Mouse (Mus musculus) thymus, postnatal 0 days (tissue): Measurements from ENCODE around the gene Gstt1. TPM values are rescaled to one million over a fixed set of nuclear protein-coding genes. Genes with fewer than 3 reads are reported as not detected.
"Not testable (repeated sequence)": the region's sequence is repeated elsewhere in the genome, so short reads cannot be mapped to it uniquely, and the experiment has no call there.

ENCODE experiments used
- DNase-seq: peaks from one replicate; pipeline ENCODE4 v3.0.0-alpha.2; 2015; ENCODE audit warnings: low spot score
- polyA plus RNA-seq: library from polyadenylated mRNA; unstranded; fragments of >200 nt; fragmentation: Nextera tagmentation; extraction: Ambion mirVana; gene quantifications from 2 replicates; pipeline ENCODE4 v1.2.1, GENCODE M21; 2015

Gene Gstt1
- polyA plus RNA-seq, 1 experiment from 2014 or later, result 2.2 TPM

DNA sequence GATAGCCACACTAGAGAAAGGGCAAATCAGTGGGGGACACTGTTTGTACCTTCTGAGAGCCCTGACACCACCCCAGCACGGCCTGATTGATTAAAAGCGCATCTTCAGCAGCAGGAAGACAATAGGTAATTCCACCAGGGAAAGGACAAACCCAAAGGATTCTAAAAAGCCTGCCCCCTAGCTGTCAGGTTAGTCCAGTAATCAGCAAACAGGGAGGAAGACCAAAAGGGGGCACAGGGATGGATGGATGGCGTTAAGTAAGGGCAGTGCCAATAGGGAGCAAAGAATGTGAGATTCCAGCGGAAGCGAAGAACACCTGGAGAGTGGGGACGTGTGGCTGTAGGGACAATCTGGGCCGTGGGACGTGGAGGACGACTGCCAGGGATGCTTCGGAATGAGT, 20.3 kb upstream of the Gstt1 start:
- no peak for DNase-seq

DNA sequence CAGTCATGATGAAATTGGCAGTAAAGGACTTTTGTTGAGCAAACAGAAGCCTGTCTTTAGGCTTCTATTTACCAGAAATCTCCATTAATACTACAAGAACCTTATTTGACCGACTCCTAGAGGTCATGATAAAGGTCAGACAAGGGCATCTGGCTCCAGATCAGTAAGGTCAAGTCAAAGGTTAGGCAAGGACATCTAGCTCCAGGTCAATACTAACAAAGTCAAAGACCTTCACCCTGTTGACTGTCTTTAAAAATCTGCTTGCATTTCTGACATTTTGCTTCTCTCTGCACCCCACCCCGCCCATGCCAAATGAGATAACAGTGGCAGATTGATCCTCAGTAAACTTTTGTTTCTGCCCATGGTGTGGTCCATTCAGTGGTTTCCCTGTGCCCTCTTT, 5.8 kb upstream of the Gstt1 start:
- DNase-seq, result no peak

DNA sequence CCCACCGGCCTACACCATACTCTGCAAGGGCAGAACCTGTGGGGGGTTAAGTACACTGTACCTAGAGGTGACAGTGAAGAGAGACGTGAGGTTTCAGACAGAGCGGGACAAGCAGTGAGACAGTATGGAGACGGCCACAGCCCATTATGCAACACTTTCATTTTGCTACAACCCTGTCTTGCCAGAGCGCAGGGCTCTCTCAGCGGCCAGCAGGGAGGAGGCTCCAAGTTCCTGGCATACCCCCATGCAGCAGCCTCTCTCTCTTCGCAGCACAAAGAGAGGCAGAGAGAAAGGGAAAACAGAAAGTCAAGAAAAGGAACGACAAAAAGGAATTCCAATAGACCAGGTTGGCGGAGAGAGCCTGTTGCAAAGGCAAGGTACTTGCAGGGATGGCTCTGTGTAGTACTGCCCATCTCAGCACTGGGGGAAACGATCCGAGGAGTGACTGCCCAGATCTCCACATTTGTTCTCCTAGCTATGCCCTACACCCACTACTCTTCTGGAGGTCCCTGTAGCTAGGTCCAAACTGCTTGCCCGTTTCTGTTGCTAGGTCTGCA, 687 bp downstream of the Gstt1 start:
- DNase-seq, result peak; percentile 13

DNA sequence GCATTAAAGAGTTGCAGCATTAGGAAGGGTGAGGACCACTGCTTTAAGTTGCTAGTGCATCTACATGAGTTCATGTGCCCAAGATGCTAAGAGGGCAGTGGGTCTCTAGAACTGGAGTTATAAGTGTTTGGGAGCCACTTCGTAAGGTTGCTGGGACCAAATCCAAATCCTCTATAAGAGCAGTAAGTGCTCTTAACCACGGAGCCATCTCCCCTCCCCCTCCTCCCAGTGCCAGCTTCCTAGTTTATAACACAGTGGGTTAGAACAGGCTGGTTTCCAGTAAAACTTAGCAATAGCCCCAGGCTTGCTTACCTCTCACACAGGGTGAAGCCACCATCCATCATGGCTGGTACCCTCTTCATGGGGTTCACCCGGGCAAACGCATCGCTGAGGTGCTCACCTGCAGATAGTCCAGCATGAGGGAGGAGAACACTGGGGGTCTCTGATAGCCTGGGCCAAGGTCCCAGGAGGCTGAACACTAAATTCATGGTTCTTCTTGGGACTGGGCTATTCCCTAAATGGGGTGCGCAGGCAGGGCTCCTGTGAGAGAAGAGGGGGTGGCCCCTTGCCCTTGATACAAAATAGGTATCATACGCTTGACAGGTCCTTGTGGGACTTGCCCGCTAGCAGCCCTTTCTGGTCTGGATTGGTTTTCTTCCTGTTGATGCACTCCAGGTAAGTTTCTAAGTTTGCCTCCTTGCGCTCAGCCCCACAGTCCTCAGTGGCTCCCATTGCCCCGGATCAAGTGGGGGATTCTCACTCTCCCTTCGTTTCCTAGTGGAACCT, 1.5 kb downstream of the Gstt1 start:
- no peak for DNase-seq

DNA sequence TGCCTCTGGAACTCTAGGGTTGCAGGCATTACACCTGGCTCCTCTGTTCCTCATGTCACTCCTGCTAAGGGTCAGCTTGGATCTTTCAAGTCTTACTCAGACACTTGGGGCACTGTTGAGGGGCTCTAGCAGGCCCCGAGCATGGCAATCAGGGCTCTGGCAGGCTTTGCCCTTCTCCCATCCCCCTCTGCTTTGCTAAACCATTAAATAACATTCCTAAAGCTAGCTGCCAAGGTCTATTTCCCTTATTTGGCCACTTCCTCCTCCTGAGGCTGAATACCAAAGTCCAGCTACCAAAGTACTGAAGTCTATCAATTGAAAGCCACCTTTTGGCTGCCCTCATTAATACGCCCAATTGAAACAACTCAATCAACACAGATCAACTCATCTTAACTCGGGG, 3.5 kb downstream of the Gstt1 start:
- no peak for DNase-seq

DNA sequence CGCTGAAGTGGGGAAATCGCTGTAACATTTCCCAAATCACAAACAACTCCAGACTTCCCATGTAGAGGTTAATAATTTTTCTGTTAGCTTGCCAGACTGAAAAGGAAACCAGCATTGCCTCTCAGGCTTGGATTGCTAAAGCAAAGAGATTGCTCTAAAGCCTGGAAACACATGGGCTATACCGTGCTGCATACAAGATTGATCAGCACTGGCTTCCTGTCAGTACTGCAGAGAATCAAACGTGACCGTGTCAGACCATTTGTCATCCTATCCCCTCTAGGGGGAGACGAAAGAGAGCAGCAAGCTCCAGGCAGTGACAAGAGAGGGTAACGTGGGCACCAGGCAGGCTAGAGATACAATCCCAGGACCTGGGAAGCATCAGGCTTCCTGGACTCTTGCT, 7.6 kb downstream of the Gstt1 start:
- peak; percentile 26 for DNase-seq

DNA sequence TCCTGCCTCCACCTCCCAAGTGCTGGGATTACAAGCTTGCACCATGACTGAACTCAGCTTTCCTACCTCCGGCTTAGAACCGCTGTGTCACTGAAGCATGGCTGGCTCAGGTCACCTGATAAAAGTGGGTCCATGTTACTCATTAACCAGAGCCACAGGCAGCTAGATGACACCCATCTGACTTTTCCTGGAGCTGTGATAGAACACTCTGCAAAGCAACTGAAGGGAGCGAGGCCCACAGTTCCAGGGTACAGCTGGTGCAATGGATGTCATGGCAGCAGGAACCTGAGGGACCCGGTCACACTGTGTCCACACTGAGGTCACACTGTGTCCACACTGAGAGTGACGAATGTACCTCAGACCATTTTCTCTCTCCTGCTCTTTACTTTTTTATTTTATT, 8.5 kb downstream of the Gstt1 start:
- no peak for DNase-seq

- DNase-seq, result no peak
These were observed 9.2 kb downstream of the Gstt1 start for GRCm38 (mm10) chr10:75789081-75789735.

GRCm38 (mm10) chr10:75788277-75788676, 10.1 kb downstream of the Gstt1 start:
- DNase-seq, result no peak

DNA sequence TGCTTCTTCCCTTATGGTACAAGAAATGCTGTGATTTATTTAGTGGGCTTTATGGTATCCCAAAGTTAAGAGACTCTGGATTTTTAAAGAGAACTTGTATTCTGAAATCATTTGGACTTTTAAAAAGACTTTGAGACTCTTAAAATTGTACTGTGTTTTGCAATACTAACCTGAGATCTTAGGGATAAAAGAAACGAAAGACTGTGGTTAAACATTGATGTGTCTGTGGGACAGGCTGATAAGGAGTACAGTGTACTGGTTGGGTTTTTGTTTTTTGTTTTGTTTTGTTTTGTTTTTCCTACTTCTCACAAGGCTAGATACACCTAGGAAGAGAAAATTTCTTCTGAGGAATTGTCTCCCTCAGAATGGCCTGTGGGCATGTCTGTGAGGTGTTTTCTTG, 12.9 kb downstream of the Gstt1 start:
- DNase-seq, result no peak

DNA sequence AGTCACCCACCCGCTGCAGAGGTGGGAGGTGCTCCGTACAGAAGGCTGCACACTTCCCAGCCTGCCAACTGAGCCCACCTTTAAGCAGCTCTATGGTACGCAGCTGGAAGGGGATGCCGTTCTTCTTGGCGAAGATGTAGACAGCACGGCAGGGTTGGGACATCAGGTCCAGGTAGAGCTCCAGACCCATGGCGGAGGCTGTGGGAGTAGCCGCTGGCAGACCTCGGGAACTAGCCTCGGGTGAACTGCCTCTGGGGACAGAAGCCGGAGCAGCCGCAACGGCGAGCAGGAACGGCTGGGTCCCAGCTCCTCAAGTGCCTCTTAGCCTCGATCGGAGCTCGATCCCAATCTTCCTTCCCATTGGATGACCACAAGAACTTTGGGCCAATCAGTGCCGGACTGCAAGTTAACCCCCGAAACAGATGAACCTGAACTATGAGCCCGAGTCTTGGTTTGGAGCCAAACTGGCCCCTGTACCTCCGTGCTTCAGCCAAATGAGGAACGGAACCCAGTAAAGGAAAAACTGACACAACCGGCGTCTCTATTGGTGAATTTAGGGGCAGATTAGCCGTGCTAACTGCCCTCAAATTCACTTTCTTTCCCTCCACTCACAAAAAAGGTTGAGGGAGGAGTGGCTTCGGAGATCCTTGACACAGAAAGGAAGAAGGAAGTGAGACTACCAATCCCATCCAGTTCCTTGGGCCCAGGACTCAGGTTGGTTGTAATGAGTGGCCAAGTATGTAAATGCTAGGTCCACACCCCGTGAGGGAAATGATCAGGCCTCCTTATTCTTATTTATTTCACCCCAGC, 17.4 kb downstream of the Gstt1 start, which contains the start of the genes Gm20441 and Gstt3:
Gene Gm20441 (minus strand): TSS at position 186 of the 810 bp plus-strand sequence.
Gene Gstt3 (minus strand): TSS at position 646 of the 810 bp plus-strand sequence.
- peak; percentile 12 for DNase-seq

GRCm38 (mm10) chr10:75779206-75780174, 18.9 kb downstream of the Gstt1 start:
- peak; percentile 12 for DNase-seq

GRCm38 (mm10) chr10:75777885-75778284, 20.5 kb downstream of the Gstt1 start:
- no peak for DNase-seq

- DNase-seq, result no peak
These were observed 21.8 kb downstream of the Gstt1 start for GRCm38 (mm10) chr10:75776562-75776961.

DNA sequence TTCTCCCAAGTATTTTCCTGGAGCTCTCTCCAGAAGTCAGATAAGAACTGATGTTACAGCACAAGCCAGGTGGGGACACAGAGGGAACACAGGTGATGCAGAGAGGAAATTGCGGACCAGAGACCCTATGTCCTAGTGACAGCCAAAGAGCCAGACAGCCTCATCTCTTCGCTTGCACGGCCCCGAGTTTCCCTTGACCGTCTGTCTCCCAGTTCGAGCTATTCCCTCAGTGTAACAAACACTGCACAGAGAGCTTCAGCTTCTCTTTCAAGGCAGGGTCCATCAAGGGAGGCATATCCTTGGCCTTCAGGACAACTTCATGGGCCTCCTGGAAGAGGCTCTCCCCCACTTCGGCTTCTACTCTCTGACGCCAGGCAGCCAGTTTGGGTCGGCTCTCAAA, 23.8 kb downstream of the Gstt1 start:
- no peak for DNase-seq

DNA sequence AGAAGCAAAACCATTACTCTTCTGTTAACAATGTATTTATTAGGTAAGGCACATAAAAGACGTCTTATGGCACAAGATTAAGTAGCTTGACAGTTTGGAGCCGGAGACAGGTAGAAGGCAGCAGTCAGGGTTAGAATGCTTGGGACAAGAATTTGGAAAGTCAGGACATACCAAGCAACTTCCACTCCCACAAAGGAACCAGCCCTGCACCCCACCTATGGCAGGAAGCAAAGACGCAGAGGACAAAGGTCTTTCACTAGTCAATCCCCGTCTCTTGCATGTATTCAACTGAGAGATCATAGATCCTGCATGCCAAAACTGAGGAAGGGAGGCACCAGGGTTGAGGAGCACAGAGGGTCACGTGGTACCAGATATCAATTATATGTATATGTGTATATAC, 24.3 kb downstream of the Gstt1 start:
- DNase-seq, result no peak

DNA sequence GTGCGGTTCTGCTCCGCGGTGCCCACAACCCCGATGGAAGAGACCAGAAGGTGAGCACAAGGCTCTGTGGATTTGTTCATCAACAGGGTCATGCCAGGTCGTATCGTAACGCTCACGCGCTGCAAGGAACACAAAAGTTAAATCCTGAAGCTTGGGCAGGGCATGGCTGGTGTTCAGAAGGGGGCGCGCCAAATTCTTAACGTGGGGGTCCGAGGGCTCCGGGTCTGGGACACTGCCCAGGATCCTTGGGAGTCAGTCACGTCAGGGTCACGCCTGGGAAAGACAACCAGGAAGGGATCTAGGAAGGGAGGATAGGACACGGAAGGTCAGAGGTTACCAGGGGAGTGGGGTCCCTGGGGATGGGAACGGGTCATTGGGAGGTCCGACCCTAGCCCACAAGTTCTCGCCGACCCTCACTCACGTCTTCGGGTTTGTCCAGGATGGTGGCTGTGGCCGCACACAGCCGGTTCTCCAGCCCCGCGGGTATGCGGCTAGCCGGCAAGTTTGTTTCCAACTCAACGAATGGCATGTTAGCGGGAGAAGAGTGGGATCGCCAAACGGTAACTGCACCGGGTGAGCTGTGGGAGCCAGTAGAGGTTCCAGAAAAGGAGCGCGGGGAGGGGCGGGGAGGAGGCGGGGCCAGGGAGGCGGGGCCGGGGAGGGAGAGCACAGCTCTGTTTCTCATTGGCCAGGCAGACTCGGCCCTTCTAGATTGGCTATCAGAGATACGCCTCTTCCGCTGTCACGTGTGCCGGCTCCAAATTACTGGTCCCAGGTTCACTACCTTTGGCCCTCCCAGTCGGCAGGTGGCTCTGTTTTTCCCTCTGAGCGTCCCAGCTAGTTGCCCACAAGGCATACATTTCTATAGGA, 25.4 kb downstream of the Gstt1 start, which contains the start of gene Ddt:
Gene Ddt (minus strand): TSS at position 620 of the 870 bp plus-strand sequence.
- peak; percentile 91 for DNase-seq

DNA sequence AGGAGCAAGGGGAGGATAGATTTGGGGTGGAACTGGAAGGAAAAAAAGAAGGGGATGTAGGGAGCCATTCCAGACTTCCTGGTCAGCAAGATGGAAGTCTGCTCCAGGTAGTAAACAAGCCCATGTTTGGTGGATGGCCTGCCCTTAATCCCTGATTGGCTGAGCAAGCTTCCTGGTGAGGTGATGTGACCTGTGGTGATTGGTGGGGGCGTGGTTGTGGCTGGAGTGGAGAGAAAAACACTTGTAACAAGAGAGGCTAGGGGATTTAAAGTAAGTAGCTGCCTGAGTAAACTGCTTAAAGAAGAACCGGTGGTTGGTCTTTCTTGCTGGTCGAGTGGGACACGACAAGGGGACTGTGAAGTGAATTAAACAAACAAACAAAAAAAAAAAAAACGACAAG, 30.6 kb downstream of the Gstt1 start:
- DNase-seq, result not testable (repeated sequence)

GRCm38 (mm10) chr10:75766856-75767255, 31.5 kb downstream of the Gstt1 start:
- no peak for DNase-seq
